Mouse (Mus musculus) forebrain, embryonic 14.5 days (tissue): ENCODE results near the gene Mrpl51. TPM values are rescaled to one million over a fixed set of nuclear protein-coding genes. Genes with fewer than 3 reads are reported as not detected.
A peak's percentile ranks its signal among the peaks of the same experiment; 100 is the strongest.

Experiments used
- ATAC-seq: fragments of 200-750 bp; cut with Nextera tagmentation; 2 replicates; pipeline ENCODE4 v1.8.0; 2017; ENCODE audit warnings: mild to moderate bottlenecking, moderate library complexity
- DNase-seq: peaks from one replicate; pipeline ENCODE4 v3.0.0-alpha.2; 2015; ENCODE audit warnings: low spot score
- H3K27ac ChIP-seq: fragments of 300-500 bp; sonication (generic); 2 replicates; pipeline ENCODE4 v1.5.1; 2014; ENCODE audit warnings: low read depth, mild to moderate bottlenecking, control low read depth, low read length, moderate library complexity
- H3K27me3 ChIP-seq: fragments of 300-500 bp; sonication (generic); replicated peaks from 2 replicates; pipeline ENCODE4 v1.6.1; 2014; ENCODE audit warnings: low read length, control low read depth, mixed read lengths; ENCODE audit not compliant: control insufficient read depth, insufficient read depth
- H3K36me3 ChIP-seq: fragments of 300-500 bp; sonication (generic); 2 replicates; pipeline ENCODE4 v1.6.1; 2014; ENCODE audit warnings: low read length, control low read depth; ENCODE audit not compliant: control insufficient read depth, insufficient read depth
- H3K4me1 ChIP-seq: fragments of 300-500 bp; sonication (generic); 2 replicates; pipeline ENCODE4 v1.6.1; 2014; ENCODE audit warnings: antibody characterized with exemption, low read length, control low read depth; ENCODE audit not compliant: control insufficient read depth, insufficient read depth
- H3K4me2 ChIP-seq: fragments of 300-500 bp; sonication (generic); 2 replicates; pipeline ENCODE4 v1.6.1; 2014; ENCODE audit warnings: mild to moderate bottlenecking, control low read depth, low read length
- H3K4me3 ChIP-seq: fragments of 300-500 bp; sonication (generic); 2 replicates; pipeline ENCODE4 v1.5.1; 2014; ENCODE audit warnings: low read depth, low read length, control low read depth
- H3K9ac ChIP-seq: fragments of 300-500 bp; sonication (generic); 2 replicates; pipeline ENCODE4 v1.6.1; 2014; ENCODE audit warnings: mild to moderate bottlenecking, low read length, control low read depth, moderate library complexity
- H3K9me3 ChIP-seq: fragments of 300-500 bp; sonication (generic); replicated peaks from 2 replicates; pipeline ENCODE4 v1.6.1; 2016; ENCODE audit warnings: low read length, control low read depth, mixed read lengths; ENCODE audit not compliant: control insufficient read depth
- WGBS: fragments of 180-500 bp; shearing (Covaris S2); extraction: QIAGEN DNeasy Blood & Tissue Kit; methylation state at CpG from one replicate; pipeline ENCODE4 v1.1.7; 2014; 5-methylcytosine and 5-hydroxymethylcytosine counted together
- polyA plus RNA-seq: library from polyadenylated mRNA; unstranded; fragments of >200 nt; fragmentation: Nextera tagmentation; extraction: Ambion mirVana; gene quantifications from 2 replicates; pipeline ENCODE4 v1.2.1, GENCODE M21; 2014

Gene Mrpl51
- polyA plus RNA-seq, 1 experiment from 2014 or later: 179 TPM

GRCm38 (mm10) chr6:125173256-125173655 is 18.3 kb upstream of the Mrpl51 start:
- Histone ChIP-seq H3K9me3 (no peaks in the 10 kb centered on the region), H3K4me1 (no peaks in the 10 kb centered on the region), H3K27me3 (no peaks in the 10 kb centered on the region), H3K27ac (no peak overlapping the region), H3K36me3 (peaks cover 99% of the 10 kb centered on the region), H3K4me2 (no peak overlapping the region), H3K4me3 (no peak overlapping the region), H3K9ac (no peak overlapping the region)
- 92% methylated on average over 7 of the region's 7 CpGs for WGBS
- no peak for ATAC-seq
- DNase-seq: no peak

- H3K27me3 ChIP-seq: no peaks in the 10 kb centered on the region
- H3K4me2 ChIP-seq: no peak overlapping the region
- peaks cover 99% of the 10 kb centered on the region for H3K36me3 ChIP-seq
- DNase-seq (no peak), ATAC-seq (no peak)
- H3K27ac ChIP-seq: no peak overlapping the region
- no peak overlapping the region for H3K9ac ChIP-seq
- H3K4me3 ChIP-seq: no peak overlapping the region
- H3K4me1 ChIP-seq: no peaks in the 10 kb centered on the region
- H3K9me3 ChIP-seq: no peaks in the 10 kb centered on the region
- WGBS: 91% methylated on average over 5 of the region's 5 CpGs
These were observed 16.1 kb upstream of the Mrpl51 start for GRCm38 (mm10) chr6:125175469-125175868.

GRCm38 (mm10) chr6:125179601-125180000 is 12.0 kb upstream of the Mrpl51 start:
- Histone ChIP-seq H3K9me3 (no peaks in the 10 kb centered on the region), H3K4me1 (no peaks in the 10 kb centered on the region), H3K27ac (no peak overlapping the region), H3K27me3 (no peaks in the 10 kb centered on the region), H3K4me3 (no peak overlapping the region), H3K4me2 (no peak overlapping the region), H3K9ac (no peak overlapping the region), H3K36me3 (peaks cover 99% of the 10 kb centered on the region)
- 92% methylated on average over 7 of the region's 7 CpGs for WGBS
- ATAC-seq: no peak
- no peak for DNase-seq

- H3K4me1 ChIP-seq: no peaks in the 10 kb centered on the region
- no peak for ATAC-seq
- no peak for DNase-seq
- H3K4me3 ChIP-seq: no peak overlapping the region
- no peak overlapping the region for H3K4me2 ChIP-seq
- WGBS: 81% methylated on average over 5 of the region's 5 CpGs
- H3K9ac ChIP-seq: no peak overlapping the region
- H3K27ac ChIP-seq: no peak overlapping the region
- H3K9me3 ChIP-seq: no peaks in the 10 kb centered on the region
- H3K36me3 ChIP-seq: peaks cover 99% of the 10 kb centered on the region
- H3K27me3 ChIP-seq: no peaks in the 10 kb centered on the region
These were observed 9.5 kb upstream of the Mrpl51 start for GRCm38 (mm10) chr6:125182133-125182532.

GRCm38 (mm10) chr6:125186203-125186602 is 5.4 kb upstream of the Mrpl51 start:
- 97% methylated on average over 10 of the region's 10 CpGs for WGBS
- Histone ChIP-seq H3K36me3 (peaks cover 79% of the 10 kb centered on the region), H3K4me1 (0 out of 2 replicates have a peak, but pooled peaks cover 2% of the 10 kb centered on the region), H3K27ac (no peak overlapping the region), H3K27me3 (no peaks in the 10 kb centered on the region), H3K9me3 (no peaks in the 10 kb centered on the region), H3K9ac (no peak overlapping the region), H3K4me3 (no peak overlapping the region), H3K4me2 (no peak overlapping the region)
- no peak for ATAC-seq
- DNase-seq: no peak

- H3K4me2 ChIP-seq: peak overlapping the region; percentile 60
- no peak overlapping the region; the same call in 1 of the 2 replicates for H3K27ac ChIP-seq
- no peaks in the 10 kb centered on the region for H3K27me3 ChIP-seq
- ATAC-seq (no peak), DNase-seq (peak; percentile 16)
- peak overlapping the region; percentile 51 for H3K4me3 ChIP-seq
- H3K36me3 ChIP-seq: peaks cover 54% of the 10 kb centered on the region
- H3K4me1 ChIP-seq: peaks cover 7% of the 10 kb centered on the region
- no peaks in the 10 kb centered on the region for H3K9me3 ChIP-seq
- H3K9ac ChIP-seq: peak overlapping the region; percentile 71
These were observed 785 bp upstream of the Mrpl51 start for GRCm38 (mm10) chr6:125190816-125191215.

- under 1% methylated on average over 34 of the region's 34 CpGs for WGBS
- peak overlapping the region; percentile 84 for H3K4me2 ChIP-seq
- peak; percentile 93 for ATAC-seq
- peaks cover 7% of the 10 kb centered on the region for H3K4me1 ChIP-seq
- H3K9me3 ChIP-seq: no peaks in the 10 kb centered on the region
- peak overlapping the region; percentile 81 for H3K9ac ChIP-seq
- H3K27me3 ChIP-seq: no peaks in the 10 kb centered on the region
- H3K36me3 ChIP-seq: peaks cover 40% of the 10 kb centered on the region
- H3K27ac ChIP-seq: peak overlapping the region; percentile 99
- peak; percentile 97 for DNase-seq
- H3K4me3 ChIP-seq: peak overlapping the region; percentile 51
These were observed 564 bp downstream of the Mrpl51 start for GRCm38 (mm10) chr6:125192016-125192714.

GRCm38 (mm10) chr6:125192841-125193240 is 1.2 kb downstream of the Mrpl51 start:
- Histone ChIP-seq H3K4me3 (peak overlapping the region; percentile 51), H3K9ac (peak overlapping the region; percentile 81), H3K27me3 (no peaks in the 10 kb centered on the region), H3K4me1 (peaks cover 7% of the 10 kb centered on the region), H3K4me2 (peak overlapping the region; percentile 84), H3K27ac (0 out of 2 replicates have a peak overlapping the region, but pooled peaks have one; percentile 99), H3K9me3 (no peaks in the 10 kb centered on the region), H3K36me3 (peaks cover 34% of the 10 kb centered on the region)
- DNase-seq (no peak), ATAC-seq (no peak)
- 43% methylated on average over 5 of the region's 5 CpGs for WGBS

GRCm38 (mm10) chr6:125193390-125193789 is 1.8 kb downstream of the Mrpl51 start:
- peaks cover 7% of the 10 kb centered on the region for H3K4me1 ChIP-seq
- no peak overlapping the region for H3K4me3 ChIP-seq
- H3K9me3 ChIP-seq: no peaks in the 10 kb centered on the region
- DNase-seq (no peak), ATAC-seq (no peak)
- H3K4me2 ChIP-seq: 0 out of 2 replicates have a peak overlapping the region, but pooled peaks have one; percentile 84
- no peaks in the 10 kb centered on the region for H3K27me3 ChIP-seq
- H3K36me3 ChIP-seq: peaks cover 28% of the 10 kb centered on the region
- no peak overlapping the region for H3K9ac ChIP-seq
- WGBS: 88% methylated on average over 7 of the region's 7 CpGs
- H3K27ac ChIP-seq: no peak overlapping the region
